Mouse (Mus musculus) kidney, postnatal 0 days (tissue): ENCODE data around the gene Radil. TPM values are rescaled to one million over a fixed set of nuclear protein-coding genes. Genes with fewer than 3 reads are reported as not detected.

Source experiments
- ATAC-seq: fragments of 200-750 bp; cut with Nextera tagmentation; replicated peaks from 2 replicates; pipeline ENCODE4 v1.8.0; 2017; ENCODE audit warnings: low read depth, moderate number of reproducible peaks, moderate TSS enrichment, moderate library complexity; ENCODE audit not compliant: low FRiP score
- DNase-seq: peaks from one replicate; pipeline ENCODE4 v3.0.0-alpha.2; 2016; ENCODE audit warnings: low spot score
- H3K27ac ChIP-seq: fragments of 300-500 bp; sonication (generic); 2 replicates; pipeline ENCODE4 v1.5.1; 2014; ENCODE audit warnings: mild to moderate bottlenecking
- H3K27me3 ChIP-seq: fragments of 300-500 bp; sonication (generic); 2 replicates; pipeline ENCODE4 v1.6.1; 2014; ENCODE audit warnings: low read length, mixed read lengths; ENCODE audit not compliant: insufficient read depth
- H3K36me3 ChIP-seq: fragments of 300-500 bp; sonication (generic); 2 replicates; pipeline ENCODE4 v1.6.1; 2014; ENCODE audit warnings: low read length, mixed read lengths; ENCODE audit not compliant: insufficient read depth
- H3K4me1 ChIP-seq: fragments of 300-500 bp; sonication (generic); replicated peaks from 2 replicates; pipeline ENCODE4 v1.6.1; 2014; ENCODE audit warnings: antibody characterized with exemption, low read length, mixed read lengths; ENCODE audit not compliant: insufficient read depth
- H3K4me2 ChIP-seq: fragments of 300-500 bp; sonication (generic); 2 replicates; pipeline ENCODE4 v1.6.1; 2014; ENCODE audit warnings: mild to moderate bottlenecking, low read length, moderate library complexity, mixed read lengths
- H3K4me3 ChIP-seq: fragments of 300-500 bp; sonication (generic); replicated peaks from 2 replicates; pipeline ENCODE4 v1.5.1; 2014; ENCODE audit warnings: low read depth, low read length
- H3K9ac ChIP-seq: fragments of 300-500 bp; sonication (generic); 2 replicates; pipeline ENCODE4 v1.6.1; 2014; ENCODE audit warnings: low read depth, low read length
- H3K9me3 ChIP-seq: fragments of 300-500 bp; sonication (generic); replicated peaks from 2 replicates; pipeline ENCODE4 v1.6.1; 2016; ENCODE audit warnings: low read length, inconsistent platforms, mixed read lengths
- CTCF ChIP-seq: IDR thresholded peaks from 2 replicates; pipeline ENCODE4 v1.5.1; 2016; ENCODE audit warnings: antibody characterized with exemption, low read depth, mild to moderate bottlenecking, moderate library complexity
- WGBS: fragments of 180-500 bp; shearing (Covaris S2); extraction: QIAGEN DNeasy Blood & Tissue Kit; methylation state at CpG from one replicate; pipeline ENCODE4 v1.1.7; 2014; 5-methylcytosine and 5-hydroxymethylcytosine counted together
- polyA plus RNA-seq: library from polyadenylated mRNA; unstranded; fragments of >200 nt; fragmentation: Nextera tagmentation; extraction: Ambion mirVana; gene quantifications from 2 replicates; pipeline ENCODE4 v1.2.1, GENCODE M21; 2015

The Radil gene
- polyA plus RNA-seq, 1 experiment from 2014 or later = 0.61 TPM

- no peaks in the 10 kb centered on the region for H3K27me3 ChIP-seq
- H3K27ac ChIP-seq = no peak overlapping the region
- no peak overlapping the region for H3K4me2 ChIP-seq
- H3K9me3 ChIP-seq = no peaks in the 10 kb centered on the region
- no peak for DNase-seq
- no peak overlapping the region for H3K9ac ChIP-seq
- 85% methylated on average over 17 of the region's 17 CpGs for WGBS
- ATAC-seq = no peak
- no peak overlapping the region for H3K4me3 ChIP-seq
- H3K36me3 ChIP-seq = peaks cover 37% of the 10 kb centered on the region
- no peaks in the 10 kb centered on the region; the same call in 1 of the 2 replicates for H3K4me1 ChIP-seq
- no peak for TF ChIP-seq CTCF
Measured at GRCm38 (mm10) chr5:142458791-142459557, 91.9 kb downstream of the Radil start.

- peaks cover 50% of the 10 kb centered on the region for H3K36me3 ChIP-seq
- WGBS = 21% methylated on average over 10 of the region's 10 CpGs
- no peaks in the 10 kb centered on the region for H3K27me3 ChIP-seq
- ATAC-seq (0 out of 2 replicates have a peak, but pooled peaks have one; percentile 19), DNase-seq (peak; percentile 63)
- H3K9ac ChIP-seq = no peak overlapping the region
- H3K4me3 ChIP-seq = no peak overlapping the region
- TF ChIP-seq CTCF = no peak
- no peak overlapping the region for H3K4me2 ChIP-seq
- peak overlapping the region; percentile 68; the same call in 1 of the 2 replicates for H3K27ac ChIP-seq
- no peaks in the 10 kb centered on the region; the same call in 1 of the 2 replicates for H3K4me1 ChIP-seq
- no peaks in the 10 kb centered on the region for H3K9me3 ChIP-seq
Measured at GRCm38 (mm10) chr5:142457345-142457744, 93.6 kb downstream of the Radil start.

DNA sequence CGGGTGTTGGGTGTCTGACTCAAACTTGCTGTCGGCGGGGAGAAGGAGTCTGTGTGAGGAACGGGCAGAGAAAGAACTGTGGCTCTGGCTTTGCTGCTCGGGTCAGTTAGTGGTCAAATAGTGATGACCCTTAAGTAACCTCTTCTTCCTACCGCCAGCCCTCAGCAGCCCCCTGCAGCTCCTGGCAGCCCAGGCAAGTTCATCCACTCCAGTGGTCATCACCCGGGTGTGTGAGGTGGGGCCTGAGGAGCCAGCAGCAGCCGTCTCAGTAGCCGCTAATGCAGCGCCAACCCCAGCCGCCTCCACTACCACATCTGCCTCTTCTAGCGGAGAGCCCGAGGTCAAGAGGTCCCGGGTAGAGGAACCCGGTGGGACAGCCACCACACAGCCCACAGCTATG is 94.6 kb downstream of the Radil start:
- DNase-seq (no peak), ATAC-seq (no peak)
- Histone ChIP-seq H3K9ac (no peak overlapping the region), H3K4me3 (no peak overlapping the region), H3K4me1 (no peaks in the 10 kb centered on the region; the same call in 1 of the 2 replicates), H3K27ac (no peak overlapping the region), H3K36me3 (peaks cover 50% of the 10 kb centered on the region), H3K27me3 (no peaks in the 10 kb centered on the region), H3K4me2 (no peak overlapping the region), H3K9me3 (no peaks in the 10 kb centered on the region)
- no peak for TF ChIP-seq CTCF
- 64% methylated on average over 15 of the region's 15 CpGs for WGBS

DNA sequence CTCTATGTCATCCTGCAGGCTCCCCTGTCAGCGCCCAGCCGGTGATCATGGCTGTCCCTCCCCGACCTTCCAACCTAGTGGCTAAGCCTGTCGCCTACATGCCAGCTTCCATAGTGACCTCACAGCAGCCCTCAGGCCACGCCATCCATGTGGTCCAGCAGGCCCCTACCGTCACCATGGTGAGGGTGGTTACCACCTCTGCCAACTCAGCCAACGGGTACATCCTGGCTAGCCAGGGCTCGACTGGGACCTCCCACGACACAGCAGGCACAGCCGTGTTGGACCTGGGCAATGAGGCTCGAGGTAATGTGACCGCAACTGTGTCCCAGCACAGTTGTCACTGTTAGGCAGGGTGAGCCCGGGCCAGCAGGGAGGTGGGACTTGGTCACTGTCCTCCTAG is 97.2 kb downstream of the Radil start:
- Histone ChIP-seq H3K27ac (no peak overlapping the region), H3K36me3 (peaks cover 57% of the 10 kb centered on the region), H3K4me3 (no peak overlapping the region), H3K9ac (no peak overlapping the region), H3K9me3 (no peaks in the 10 kb centered on the region), H3K4me1 (no peaks in the 10 kb centered on the region; the same call in 1 of the 2 replicates), H3K4me2 (no peak overlapping the region), H3K27me3 (no peaks in the 10 kb centered on the region)
- DNase-seq (no peak), ATAC-seq (no peak)
- no peak for TF ChIP-seq CTCF
- WGBS = 93% methylated on average over 13 of the region's 13 CpGs

DNA sequence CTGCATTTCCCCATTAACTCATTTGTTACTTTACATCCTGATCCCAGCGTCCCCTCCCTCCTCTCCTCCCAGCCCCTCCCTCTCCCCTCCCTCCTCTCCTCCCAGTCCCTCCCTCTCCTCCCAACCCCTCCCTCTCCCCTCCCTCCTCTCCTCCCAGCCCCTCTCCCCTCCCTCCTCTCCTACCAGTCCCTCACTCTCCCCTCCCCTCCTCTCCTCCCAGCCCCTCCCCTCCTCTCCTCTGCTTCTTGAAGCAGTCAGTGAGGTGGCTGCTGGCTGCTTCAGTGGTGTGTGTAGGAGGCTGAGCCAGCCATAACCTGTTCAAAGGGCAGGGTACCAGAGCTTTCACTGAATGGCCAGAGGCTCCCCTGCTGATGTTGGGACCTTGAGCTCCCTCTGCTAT is 99.1 kb downstream of the Radil start:
- peak; percentile 69 for ATAC-seq
- no peak for TF ChIP-seq CTCF
- WGBS = 18% methylated on average over 1 of the region's 1 CpGs
- DNase-seq = no peak
- Histone ChIP-seq H3K9ac (no peak overlapping the region), H3K27me3 (no peaks in the 10 kb centered on the region), H3K4me2 (no peak overlapping the region), H3K27ac (no peak overlapping the region), H3K4me1 (no peaks in the 10 kb centered on the region), H3K9me3 (no peaks in the 10 kb centered on the region), H3K36me3 (peaks cover 49% of the 10 kb centered on the region), H3K4me3 (no peak overlapping the region)

DNA sequence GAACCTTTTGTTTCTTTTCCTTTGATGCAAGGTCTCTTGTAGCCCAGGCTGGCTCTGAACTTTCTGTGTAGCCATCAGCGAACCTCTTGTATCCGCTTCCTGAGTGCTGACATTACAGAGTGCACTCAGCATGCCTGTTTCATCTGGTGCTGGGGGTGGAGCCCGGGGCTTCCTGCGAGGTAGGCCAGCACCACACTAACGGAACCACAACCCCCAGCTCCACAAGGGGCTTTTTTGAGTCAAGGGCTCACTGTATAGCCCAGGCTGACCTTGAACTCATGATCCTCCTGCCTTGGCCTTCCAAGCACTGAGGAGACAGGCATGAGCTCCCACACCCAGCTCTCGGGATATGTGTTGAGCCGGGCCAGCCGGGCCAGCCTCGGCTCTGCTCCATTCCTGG is 100.1 kb downstream of the Radil start:
- H3K9me3 ChIP-seq = no peaks in the 10 kb centered on the region
- TF ChIP-seq CTCF = no peak
- no peak overlapping the region for H3K4me3 ChIP-seq
- H3K27me3 ChIP-seq = no peaks in the 10 kb centered on the region
- ATAC-seq (no peak), DNase-seq (no peak)
- 95% methylated on average over 9 of the region's 9 CpGs for WGBS
- no peak overlapping the region for H3K9ac ChIP-seq
- H3K4me2 ChIP-seq = no peak overlapping the region
- H3K36me3 ChIP-seq = peaks cover 43% of the 10 kb centered on the region
- H3K4me1 ChIP-seq = no peaks in the 10 kb centered on the region
- no peak overlapping the region for H3K27ac ChIP-seq
